Mouse (Mus musculus) MEL (cell line): ENCODE results near the gene Atp8b4. TPM values are rescaled to one million over a fixed set of nuclear protein-coding genes. Genes with fewer than 3 reads are reported as not detected.

Source experiments
- DNase-seq: peaks from one replicate; pipeline ENCODE4 v3.0.0; 2011; ENCODE audit warnings: low read depth, low spot score
- H3K27ac ChIP-seq: 2 replicates; pipeline ENCODE4 v1.5.1; 2012; ENCODE audit warnings: low read depth, mild to moderate bottlenecking, control low read depth, low read length, moderate library complexity; ENCODE audit not compliant: control insufficient read depth
- H3K27me3 ChIP-seq, 2 experiments: fragments of 150-350 bp in 1 of 2; sonication (generic) in 1 of 2; 2 replicates each; pipeline ENCODE4 v1.6.1; 2012; ENCODE audit warnings: low read length in 2 of 2, mild to moderate bottlenecking in 2 of 2, improper control_type of control experiment in 1 of 2, moderate library complexity in 1 of 2; ENCODE audit not compliant: insufficient read depth in 2 of 2, control insufficient read depth in 1 of 2
- H3K36me3 ChIP-seq, 2 experiments: 2 replicates each; pipeline ENCODE4 v1.6.1; 2012 to 2014; ENCODE audit warnings: low read length in 2 of 2, improper control_type of control experiment in 1 of 2, inconsistent platforms in 1 of 2, mild to moderate bottlenecking in 1 of 2; ENCODE audit not compliant: insufficient read depth in 2 of 2, control insufficient read depth in 1 of 2
- H3K4me1 ChIP-seq, 2 experiments: fragments of 150-350 bp in 1 of 2; sonication (generic) in 1 of 2; 2 replicates each; pipeline ENCODE4 v1.6.1; 2012; ENCODE audit warnings: low read length in 2 of 2, improper control_type of control experiment in 1 of 2, mild to moderate bottlenecking in 1 of 2; ENCODE audit not compliant: insufficient read depth in 2 of 2, control insufficient read depth in 1 of 2
- H3K4me3 ChIP-seq, 2 experiments: fragments of 150-350 bp in 1 of 2; sonication (generic) in 1 of 2; 2 replicates each; pipeline ENCODE4 v1.5.1; 2012; ENCODE audit warnings: low read depth in 2 of 2, low read length in 2 of 2, mild to moderate bottlenecking in 2 of 2, moderate library complexity in 2 of 2, control low read depth in 1 of 2, improper control_type of control experiment in 1 of 2; ENCODE audit not compliant: control insufficient read depth in 1 of 2, insufficient read depth in 1 of 2
- H3K79me2 ChIP-seq: 2 replicates; pipeline ENCODE4 v1.6.1; 2012; ENCODE audit warnings: mild to moderate bottlenecking, low read length, moderate library complexity; ENCODE audit not compliant: control insufficient read depth, poor library complexity, insufficient read depth
- H3K9ac ChIP-seq: 2 replicates; pipeline ENCODE4 v1.6.1; 2012; ENCODE audit warnings: low read depth, mild to moderate bottlenecking, control low read depth, low read length, moderate library complexity; ENCODE audit not compliant: control insufficient read depth, poor library complexity, severe bottlenecking
- H3K9me3 ChIP-seq: fragments of 150-350 bp; sonication (generic); replicated peaks from 2 replicates; pipeline ENCODE4 v1.6.1; 2012; ENCODE audit warnings: mild to moderate bottlenecking, low read length, improper control_type of control experiment, moderate library complexity; ENCODE audit not compliant: insufficient read depth
- BHLHE40 ChIP-seq: IDR thresholded peaks from 2 replicates; pipeline ENCODE4 v1.6.1; 2012; ENCODE audit warnings: low read depth, mild to moderate bottlenecking, inconsistent platforms, low read length, improper control_type of control experiment, borderline replicate concordance
- CHD1 ChIP-seq: IDR thresholded peaks from 2 replicates; pipeline ENCODE4 v1.6.1; 2012; ENCODE audit warnings: low read depth, mild to moderate bottlenecking, inconsistent platforms, low read length, improper control_type of control experiment
- CTCF ChIP-seq, 3 experiments: IDR thresholded peaks in 2 of 3; conservative IDR thresholded peaks in 1 of 3; 2 replicates each; pipeline ENCODE4 v1.5.1; 2011 to 2012; ENCODE audit warnings: low read length in 3 of 3, low read depth in 2 of 3, mild to moderate bottlenecking in 2 of 3, improper control_type of control experiment in 1 of 3, inconsistent platforms in 1 of 3, mixed read lengths in 1 of 3, moderate library complexity in 1 of 3; ENCODE audit not compliant: control insufficient read depth in 1 of 3, insufficient read depth in 1 of 3, poor library complexity in 1 of 3, severe bottlenecking in 1 of 3
- ELF1 ChIP-seq: IDR thresholded peaks from 2 replicates; pipeline ENCODE4 v1.6.1; 2014; ENCODE audit warnings: low read depth, mild to moderate bottlenecking, inconsistent platforms, low read length, improper control_type of control experiment, moderate library complexity
- ETS1 ChIP-seq: IDR thresholded peaks from 2 replicates; pipeline ENCODE4 v1.6.1; 2012; ENCODE audit warnings: low read depth, mild to moderate bottlenecking, inconsistent platforms, low read length, improper control_type of control experiment, moderate library complexity
- GABPA ChIP-seq: IDR thresholded peaks from 2 replicates; pipeline ENCODE4 v1.6.1; 2012; ENCODE audit warnings: low read depth, mild to moderate bottlenecking, inconsistent platforms, low read length, improper control_type of control experiment, moderate library complexity
- HCFC1 ChIP-seq: IDR thresholded peaks from 2 replicates; pipeline ENCODE4 v1.6.1; 2012; ENCODE audit warnings: low read depth, mild to moderate bottlenecking, inconsistent platforms, low read length, improper control_type of control experiment, moderate library complexity
- MAFK ChIP-seq: IDR thresholded peaks from 2 replicates; pipeline ENCODE4 v1.6.1; 2011; ENCODE audit warnings: low read depth, mild to moderate bottlenecking, low read length, improper control_type of control experiment, borderline replicate concordance
- MAZ ChIP-seq: IDR thresholded peaks from 2 replicates; pipeline ENCODE4 v1.6.1; 2012; ENCODE audit warnings: low read depth, mild to moderate bottlenecking, inconsistent platforms, low read length, improper control_type of control experiment
- MXI1 ChIP-seq: IDR thresholded peaks from 2 replicates; pipeline ENCODE4 v1.6.1; 2011; ENCODE audit warnings: mild to moderate bottlenecking, low read depth, low read length, improper control_type of control experiment
- MYB ChIP-seq: IDR thresholded peaks from 2 replicates; pipeline ENCODE4 v1.6.1; 2011; ENCODE audit warnings: mild to moderate bottlenecking, low read depth, low read length, improper control_type of control experiment
- MYC ChIP-seq: IDR thresholded peaks from 2 replicates; pipeline ENCODE4 v1.6.1; 2011; ENCODE audit warnings: low read depth, mild to moderate bottlenecking, low read length, improper control_type of control experiment, moderate library complexity
- NELFE ChIP-seq: IDR thresholded peaks from 2 replicates; pipeline ENCODE4 v1.6.1; 2011; ENCODE audit warnings: low read depth, low read length, improper control_type of control experiment
- POLR2AphosphoS2 ChIP-seq: IDR thresholded peaks from 2 replicates; pipeline ENCODE4 v1.6.1; 2011; ENCODE audit warnings: low read length, improper control_type of control experiment
- RCOR1 ChIP-seq: IDR thresholded peaks from 2 replicates; pipeline ENCODE4 v1.6.1; 2012; ENCODE audit warnings: low read depth, mild to moderate bottlenecking, inconsistent platforms, low read length, improper control_type of control experiment
- TAL1 ChIP-seq: IDR thresholded peaks from 2 replicates; pipeline ENCODE4 v1.6.1; 2012; ENCODE audit warnings: mild to moderate bottlenecking, inconsistent platforms, low read length, moderate library complexity, mixed read lengths
- TCF12 ChIP-seq: IDR thresholded peaks from 2 replicates; pipeline ENCODE4 v1.6.1; 2014; ENCODE audit warnings: low read depth, mild to moderate bottlenecking, inconsistent platforms, low read length, improper control_type of control experiment, moderate library complexity
- UBTF ChIP-seq: IDR thresholded peaks from 2 replicates; pipeline ENCODE4 v1.6.1; 2012; ENCODE audit warnings: low read depth, mild to moderate bottlenecking, inconsistent platforms, low read length, improper control_type of control experiment, moderate library complexity, borderline replicate concordance; ENCODE audit not compliant: insufficient read depth
- USF2 ChIP-seq, 2 experiments: IDR thresholded peaks; 2 replicates each; pipeline ENCODE4 v1.6.1; 2011 to 2012; ENCODE audit warnings: improper control_type of control experiment in 2 of 2, low read length in 2 of 2, borderline replicate concordance in 1 of 2, inconsistent platforms in 1 of 2, low read depth in 1 of 2, mild to moderate bottlenecking in 1 of 2; ENCODE audit not compliant: insufficient read depth in 1 of 2
- ZC3H11A ChIP-seq: IDR thresholded peaks from 2 replicates; pipeline ENCODE4 v1.6.1; 2012; ENCODE audit warnings: low read depth, mild to moderate bottlenecking, inconsistent platforms, low read length, improper control_type of control experiment
- polyA plus RNA-seq, 2 experiments: library from polyadenylated mRNA; stranded (reverse) in 1 of 2; unstranded in 1 of 2; fragments of >175 nt in 1 of 2; fragments of >200 nt in 1 of 2; gene quantifications; 2 replicates each; pipeline versions ENCODE4 v1.2.1 to v1.2.4; 2012; ENCODE audit warnings: low replicate concordance in 2 of 2, low read depth in 1 of 2; ENCODE audit not compliant: insufficient read length in 2 of 2, insufficient read depth in 1 of 2, missing spikeins in 1 of 2
- total RNA-seq: library from RNA; depleted of rRNA; stranded (reverse); fragments of 300-350 nt; gene quantifications from 2 replicates; pipeline ENCODE4 v1.2.3, GENCODE M21; 2012

Gene Atp8b4
- total and polyA plus RNA-seq, 3 experiments: not detected

DNA sequence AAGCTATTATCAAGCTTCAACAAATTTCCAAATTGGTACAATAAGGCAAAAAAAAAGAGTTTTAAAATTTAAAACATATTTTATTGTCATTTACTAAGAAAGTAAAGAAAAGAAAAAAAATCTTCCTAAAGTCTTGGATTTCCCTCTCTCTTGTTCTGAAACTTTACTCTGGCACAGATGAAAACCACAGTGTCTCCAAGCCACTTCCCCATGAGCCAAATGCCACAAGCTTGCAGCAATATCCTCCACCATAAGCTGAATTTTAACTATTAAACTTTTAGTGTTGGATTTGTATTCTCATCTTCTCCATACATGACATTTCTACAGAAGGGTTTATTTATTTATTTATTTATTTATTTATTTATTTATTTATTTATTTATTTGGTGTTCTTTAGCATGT, 114.4 kb downstream of the Atp8b4 start:
- H3K4me1 ChIP-seq: no peaks in the 10 kb centered on the region
- H3K4me3 ChIP-seq: no peak overlapping the region
- H3K79me2 ChIP-seq: no peaks in the 10 kb centered on the region
- no peaks in the 10 kb centered on the region for H3K36me3 ChIP-seq
- no peaks in the 10 kb centered on the region; a peak in 1 of 4 replicates for H3K27me3 ChIP-seq
- no peaks in the 10 kb centered on the region for H3K9me3 ChIP-seq
- no peak overlapping the region for H3K27ac ChIP-seq
- no peak for DNase-seq
- TF ChIP-seq USF2 (IDR thresholded peaks at IDR 0.05; ENCODE audit: borderline replicate concordance in 1 of 2, insufficient read depth in 1 of 2, low read depth in 1 of 2, low read length in 2 of 2) (no peak), TAL1 (no peak), GABPA (no peak), MYB (no peak), ETS1 (no peak), MAZ (no peak), CTCF (IDR thresholded peaks at IDR 0.05 in 2 of 3, conservative IDR thresholded peaks at IDR 0.05 in 1 of 3; ENCODE audit: control insufficient read depth in 1 of 3, insufficient read depth in 1 of 3, low read depth in 2 of 3, low read length in 3 of 3, poor library complexity in 1 of 3, severe bottlenecking in 1 of 3) (no peak), CHD1 (no peak), MXI1 (no peak), BHLHE40 (no peak), NELFE (no peak)
- no peak overlapping the region for H3K9ac ChIP-seq

DNA sequence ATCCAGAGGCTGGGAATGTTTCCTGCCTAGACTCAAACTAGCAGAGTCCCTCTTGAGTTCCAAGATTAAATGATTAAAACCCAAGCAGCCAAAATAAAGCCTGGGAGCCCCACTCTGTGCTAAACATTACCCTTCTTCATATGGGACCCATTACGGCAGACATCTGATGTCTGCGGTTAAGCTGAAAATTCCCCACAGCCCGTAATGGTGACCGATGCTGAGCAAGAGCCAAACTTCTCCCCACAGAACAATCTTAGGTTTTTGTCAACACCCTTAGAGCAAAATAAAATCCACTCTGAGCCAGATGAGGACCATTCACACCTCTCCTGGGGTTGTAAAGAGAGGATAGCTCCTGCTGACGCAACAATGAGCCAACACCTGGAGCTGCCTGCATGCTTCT, 120.2 kb downstream of the Atp8b4 start:
- H3K9me3 ChIP-seq: no peaks in the 10 kb centered on the region
- H3K27me3 ChIP-seq: peaks cover 0 to 2% of the 10 kb centered on the region in 2 experiments; a peak in 1 of 4 replicates
- H3K4me3 ChIP-seq: no peak overlapping the region
- DNase-seq: no peak
- H3K27ac ChIP-seq: no peak overlapping the region
- H3K79me2 ChIP-seq: no peaks in the 10 kb centered on the region
- H3K36me3 ChIP-seq: no peaks in the 10 kb centered on the region
- TF ChIP-seq RCOR1: no peak
- no peak for TF ChIP-seq HCFC1
- TF ChIP-seq MAFK: no peak
- no peak for TF ChIP-seq UBTF
- no peak for TF ChIP-seq MYC
- TF ChIP-seq NELFE: no peak
- no peak for TF ChIP-seq ZC3H11A
- no peak for TF ChIP-seq TCF12
- no peak for TF ChIP-seq POLR2AphosphoS2
- no peak for TF ChIP-seq ELF1
- H3K9ac ChIP-seq: no peak overlapping the region
- no peaks in the 10 kb centered on the region for H3K4me1 ChIP-seq
